Mouse (Mus musculus): ENCODE data around the gene Zcchc14.

DNA sequence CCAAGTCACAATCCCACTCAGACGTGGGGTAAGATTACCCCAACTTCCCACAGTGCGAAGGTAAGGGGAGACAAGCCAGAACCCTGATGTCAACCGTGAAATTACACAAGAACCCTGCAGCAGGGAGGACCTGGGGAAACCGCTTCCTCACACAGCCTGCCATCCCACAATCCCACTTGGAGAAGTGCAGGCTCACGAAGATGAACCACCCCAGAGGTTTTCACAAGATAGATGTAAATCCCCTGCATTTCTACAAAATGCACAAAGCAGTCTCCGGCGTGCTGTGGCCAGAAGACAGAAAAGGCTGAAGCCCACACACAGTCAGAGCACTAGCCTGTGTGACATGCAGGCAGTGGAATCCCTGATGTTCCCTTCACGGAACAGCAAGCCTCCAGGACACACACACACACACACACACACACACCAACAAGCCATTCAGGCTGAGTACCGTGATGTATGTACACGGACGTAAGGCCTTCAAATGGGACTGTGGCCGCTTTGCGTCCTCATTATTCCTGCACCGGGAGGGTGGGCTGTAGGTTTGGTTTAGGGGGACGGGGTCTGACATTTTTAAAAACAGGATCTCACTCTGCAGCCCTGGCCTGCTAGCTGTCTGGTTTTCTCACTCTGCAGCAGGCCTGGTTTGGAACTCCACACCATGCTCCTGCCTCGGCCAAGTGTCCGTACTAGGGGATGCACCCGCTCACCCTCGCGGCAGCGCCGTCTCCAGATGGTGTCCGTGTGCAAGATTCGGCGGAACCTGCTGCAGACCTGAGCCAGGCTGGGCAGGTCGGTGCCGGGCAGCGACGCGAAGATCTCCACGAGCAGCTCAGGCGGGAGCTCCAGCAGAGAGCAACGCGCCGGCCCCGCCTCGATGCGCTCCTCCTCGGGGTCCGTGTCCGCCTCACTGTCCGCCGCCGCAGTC, 74.7 kb downstream of the Zcchc14 start:
- TF ChIP-seq GATA1 (IDR thresholded peaks at IDR 0.05; ENCODE audit: borderline replicate concordance, low read length) (no peak), FLI1 (IDR thresholded peaks at IDR 0.05; ENCODE audit: low read length) (no peak)

Data from megakaryocyte, embryonic 14.5 days (primary cell).